Mouse (Mus musculus) liver, postnatal 0 days (tissue): Measurements from ENCODE around the gene Srrt. TPM values are rescaled to one million over a fixed set of nuclear protein-coding genes. Genes with fewer than 3 reads are reported as not detected.
A peak's percentile ranks its signal among the peaks of the same experiment; 100 is the strongest.

Source experiments
- ATAC-seq: fragments of 200-750 bp; cut with Nextera tagmentation; 2 replicates; pipeline ENCODE4 v1.8.0; 2017; ENCODE audit warnings: mild to moderate bottlenecking, moderate library complexity
- DNase-seq: peaks from one replicate; pipeline ENCODE4 v3.0.0-alpha.2; 2016
- H3K27ac ChIP-seq: fragments of 300-500 bp; sonication (generic); 2 replicates; pipeline ENCODE4 v1.5.1; 2014; ENCODE audit warnings: antibody characterized with exemption, moderate library complexity, mild to moderate bottlenecking, low read depth
- H3K27me3 ChIP-seq: fragments of 300-500 bp; sonication (generic); 2 replicates; pipeline ENCODE4 v1.6.1; 2014; ENCODE audit warnings: low read length, control low read depth, mixed read lengths; ENCODE audit not compliant: insufficient read depth
- H3K36me3 ChIP-seq: fragments of 300-500 bp; sonication (generic); replicated peaks from 2 replicates; pipeline ENCODE4 v1.6.1; 2014; ENCODE audit warnings: mild to moderate bottlenecking, control low read depth, low read length, moderate library complexity, mixed read lengths; ENCODE audit not compliant: insufficient read depth
- H3K4me1 ChIP-seq: fragments of 300-500 bp; sonication (generic); 2 replicates; pipeline ENCODE4 v1.6.1; 2014; ENCODE audit warnings: antibody characterized with exemption, mild to moderate bottlenecking, control low read depth; ENCODE audit not compliant: insufficient read depth
- H3K4me2 ChIP-seq: fragments of 300-500 bp; sonication (generic); 2 replicates; pipeline ENCODE4 v1.6.1; 2014; ENCODE audit warnings: low read depth, mild to moderate bottlenecking, low read length, moderate library complexity, mixed read lengths
- H3K4me3 ChIP-seq: fragments of 300-500 bp; sonication (generic); 2 replicates; pipeline ENCODE4 v1.5.1; 2014; ENCODE audit warnings: low read depth, low read length
- H3K9ac ChIP-seq: fragments of 300-500 bp; sonication (generic); replicated peaks from 2 replicates; pipeline ENCODE4 v1.6.1; 2014; ENCODE audit warnings: mild to moderate bottlenecking, moderate library complexity
- H3K9me3 ChIP-seq: fragments of 300-500 bp; sonication (generic); 2 replicates; pipeline ENCODE4 v1.6.1; 2016; ENCODE audit warnings: mild to moderate bottlenecking, control low read depth, low read length, mixed read lengths
- CTCF ChIP-seq: sonication (generic); IDR thresholded peaks from 2 replicates; pipeline ENCODE4 v1.5.1; 2016; ENCODE audit warnings: antibody characterized with exemption, low read depth
- EP300 ChIP-seq: IDR thresholded peaks from 2 replicates; pipeline ENCODE4 v1.6.1; 2016; ENCODE audit warnings: antibody characterized with exemption, low read depth, mild to moderate bottlenecking
- WGBS: fragments of 180-500 bp; shearing (Covaris S2); extraction: QIAGEN DNeasy Blood & Tissue Kit; methylation state at CpG from one replicate; pipeline ENCODE4 v1.1.7; 2014; ENCODE audit not compliant: insufficient replicate concordance; 5-methylcytosine and 5-hydroxymethylcytosine counted together
- polyA plus RNA-seq: library from polyadenylated mRNA; unstranded; fragments of >200 nt; fragmentation: Nextera tagmentation; extraction: Ambion mirVana; gene quantifications from 2 replicates; pipeline ENCODE4 v1.2.1, GENCODE M21; 2015

The Srrt gene
- 24.1 and 28.2 TPM in 2 replicates for polyA plus RNA-seq

DNA sequence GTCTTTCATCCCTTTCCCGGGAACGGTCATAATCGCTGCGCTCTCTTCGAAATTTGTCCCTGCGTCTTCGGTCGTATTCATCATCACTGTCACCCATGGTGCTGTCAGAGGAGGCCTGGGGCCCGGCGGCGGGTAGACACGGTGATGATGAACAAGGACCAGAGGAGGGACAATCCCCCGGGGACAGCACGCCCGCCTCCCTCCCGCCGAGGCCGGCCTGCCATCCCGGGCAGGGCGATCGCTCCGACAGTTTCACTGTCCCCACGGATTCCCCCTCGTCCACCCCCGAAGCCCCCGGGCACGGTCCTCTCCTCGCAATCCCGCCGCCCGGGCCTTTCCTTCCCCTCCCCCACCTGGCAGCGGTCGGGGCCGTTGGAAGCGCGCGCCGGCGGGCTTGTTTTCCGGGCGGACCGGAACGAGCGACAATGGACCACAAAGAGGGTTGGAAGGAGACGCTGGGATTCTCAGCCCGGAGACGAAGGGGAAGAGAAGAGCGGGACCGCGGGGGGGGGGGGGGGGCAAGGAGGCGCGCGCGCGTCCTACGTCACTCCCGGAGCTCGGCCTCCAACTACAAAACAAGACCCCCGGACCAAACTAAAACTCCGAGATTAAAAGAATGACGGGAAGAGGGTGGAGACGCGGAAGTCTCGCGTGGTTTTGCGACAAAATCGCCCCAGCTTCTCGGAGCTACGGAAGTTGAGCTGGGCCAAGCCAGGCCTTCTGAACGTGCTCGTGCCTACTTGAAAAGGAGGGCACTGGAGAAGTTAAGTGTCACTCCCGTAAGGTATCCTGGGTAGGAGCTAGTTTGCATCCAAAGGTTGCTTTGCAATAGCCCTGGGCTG is at the start of gene Srrt:
TSS of gene Srrt (minus strand) at position 604 of the 842 bp plus-strand sequence.
- Histone ChIP-seq H3K27ac (peak within 1 kb of the TSS; percentile 97), H3K4me1 (peaks cover 24% of the 10 kb centered on the region), H3K27me3 (no peaks in the 10 kb centered on the region), H3K9ac (peak within 1 kb of the TSS; percentile 95), H3K36me3 (peaks cover 48% of the 10 kb centered on the region), H3K4me2 (peak within 1 kb of the TSS; percentile 74), H3K9me3 (no peaks in the 10 kb centered on the region), H3K4me3 (peak within 1 kb of the TSS; percentile 85)
- under 1% methylated on average over 56 of the region's 72 CpGs for WGBS
- peak; percentile 92 for ATAC-seq
- no peak for TF ChIP-seq CTCF
- peak; percentile 85 for TF ChIP-seq EP300
- DNase-seq = peak; percentile 92

DNA sequence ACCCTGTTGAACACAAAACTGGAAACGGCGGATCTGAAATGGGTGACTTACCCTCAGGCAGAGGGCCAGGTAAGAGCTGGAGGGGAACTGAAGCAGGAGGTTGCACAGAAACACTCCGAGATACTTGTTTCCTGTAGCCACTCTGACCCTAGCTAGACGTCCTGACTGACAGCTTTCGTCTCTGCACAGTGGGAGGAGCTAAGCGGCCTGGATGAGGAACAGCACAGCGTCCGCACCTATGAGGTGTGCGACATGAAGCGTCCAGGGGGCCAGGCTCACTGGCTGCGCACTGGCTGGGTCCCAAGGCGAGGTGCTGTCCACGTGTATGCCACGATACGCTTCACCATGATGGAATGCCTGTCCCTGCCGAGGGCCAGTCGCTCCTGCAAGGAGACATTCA is 46.6 kb upstream of the Srrt start:
- H3K4me2 ChIP-seq = no peak overlapping the region
- no peak overlapping the region for H3K27ac ChIP-seq
- TF ChIP-seq CTCF = no peak
- TF ChIP-seq EP300 = no peak
- no peak overlapping the region for H3K9ac ChIP-seq
- DNase-seq (no peak), ATAC-seq (no peak)
- no peaks in the 10 kb centered on the region for H3K9me3 ChIP-seq
- peaks cover 7% of the 10 kb centered on the region for H3K36me3 ChIP-seq
- H3K4me3 ChIP-seq = no peak overlapping the region
- H3K27me3 ChIP-seq = peaks cover 22% of the 10 kb centered on the region
- H3K4me1 ChIP-seq = peaks cover 6% of the 10 kb centered on the region; the same call in 1 of the 2 replicates
- 73% methylated on average over 17 of the region's 17 CpGs for WGBS

DNA sequence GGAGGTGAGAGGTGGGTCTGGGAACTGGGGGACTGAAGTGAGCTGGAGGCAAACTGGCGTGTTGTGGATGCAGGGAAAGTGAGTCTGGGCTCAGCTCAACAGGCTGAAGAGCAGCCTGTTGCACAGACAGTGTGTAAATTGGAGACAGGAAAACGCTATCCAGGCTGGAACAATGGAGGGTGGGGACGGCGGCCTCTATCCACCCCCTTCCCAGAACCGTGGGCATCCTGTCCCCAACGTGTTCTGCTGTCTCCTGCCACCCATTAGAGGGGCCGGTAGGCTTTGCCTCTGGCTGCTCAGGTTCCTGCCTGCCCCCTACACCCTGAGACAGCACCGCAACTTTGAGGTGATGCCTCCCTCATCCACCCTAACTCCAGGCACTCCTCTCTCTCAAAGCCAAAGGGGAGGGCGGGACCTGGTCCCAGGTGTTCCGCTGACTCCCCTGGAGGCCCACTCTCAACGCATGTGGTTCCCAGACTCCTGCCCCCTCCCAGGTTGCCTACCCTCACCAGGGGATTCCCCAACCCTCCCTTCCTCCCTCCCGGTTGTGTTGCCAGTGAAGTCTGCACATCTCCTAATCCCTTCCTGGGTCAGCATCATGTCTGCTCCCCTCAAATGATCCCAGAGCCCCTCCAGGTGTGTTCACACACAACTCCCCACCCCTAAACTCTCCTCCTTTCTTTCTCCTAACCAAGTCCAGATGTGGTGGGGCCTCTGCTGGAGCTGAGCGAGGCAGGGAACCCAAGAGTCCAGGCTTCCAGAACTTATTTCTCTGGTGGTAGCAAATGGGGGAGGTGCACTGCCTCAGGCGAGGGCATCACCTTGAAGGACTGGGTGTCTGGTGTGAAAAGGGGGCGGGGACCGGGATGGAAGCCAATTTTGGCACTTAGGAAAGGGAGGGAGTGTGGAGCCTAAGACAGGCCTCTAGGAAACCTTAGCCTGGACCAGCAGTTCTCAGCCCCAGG is 44.8 kb upstream of the Srrt start:
- DNase-seq (no peak), ATAC-seq (no peak)
- Histone ChIP-seq H3K4me1 (peaks cover 6% of the 10 kb centered on the region; the same call in 1 of the 2 replicates), H3K36me3 (peaks cover 4% of the 10 kb centered on the region), H3K4me2 (peak overlapping the region; percentile 74), H3K9ac (peak overlapping the region; percentile 74; the same call in 1 of the 2 replicates), H3K27ac (peak overlapping the region; percentile 40; the same call in 1 of the 2 replicates), H3K9me3 (no peaks in the 10 kb centered on the region), H3K27me3 (peaks cover 37% of the 10 kb centered on the region), H3K4me3 (peak overlapping the region; percentile 59)
- TF ChIP-seq CTCF = no peak
- no peak for TF ChIP-seq EP300
- 37% methylated on average over 16 of the region's 16 CpGs for WGBS

DNA sequence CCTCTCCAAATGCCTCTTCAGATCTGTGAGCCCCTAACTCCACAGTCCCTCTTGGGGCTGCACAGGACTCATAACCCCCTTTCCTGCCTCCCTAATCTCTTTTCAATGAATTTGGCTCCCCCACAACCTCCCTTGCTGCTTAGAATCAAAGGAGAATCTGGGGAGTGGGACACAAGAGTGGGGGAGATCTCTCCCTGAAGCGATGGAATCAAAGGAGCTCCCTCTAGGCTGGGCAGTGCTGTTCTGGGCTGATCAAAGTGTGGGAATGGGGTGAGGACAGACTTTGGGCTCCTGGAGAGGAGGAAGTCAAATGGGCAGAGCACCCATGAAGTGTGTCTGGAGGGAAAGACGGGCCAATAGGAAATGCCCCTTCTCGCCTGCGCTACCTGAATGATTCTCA is 43.9 kb upstream of the Srrt start:
- TF ChIP-seq CTCF = no peak
- TF ChIP-seq EP300 = no peak
- H3K9me3 ChIP-seq = no peaks in the 10 kb centered on the region
- H3K4me3 ChIP-seq = peak overlapping the region; percentile 59
- DNase-seq = no peak
- H3K36me3 ChIP-seq = peaks cover 3% of the 10 kb centered on the region; the same call in 1 of the 2 replicates
- peak overlapping the region; percentile 74 for H3K4me2 ChIP-seq
- H3K27me3 ChIP-seq = peaks cover 37% of the 10 kb centered on the region
- peak overlapping the region; percentile 40; the same call in 1 of the 2 replicates for H3K27ac ChIP-seq
- no peak for ATAC-seq
- H3K9ac ChIP-seq = peak overlapping the region; percentile 74; the same call in 1 of the 2 replicates
- 47% methylated on average over 4 of the region's 4 CpGs for WGBS
- peaks cover 13% of the 10 kb centered on the region for H3K4me1 ChIP-seq

DNA sequence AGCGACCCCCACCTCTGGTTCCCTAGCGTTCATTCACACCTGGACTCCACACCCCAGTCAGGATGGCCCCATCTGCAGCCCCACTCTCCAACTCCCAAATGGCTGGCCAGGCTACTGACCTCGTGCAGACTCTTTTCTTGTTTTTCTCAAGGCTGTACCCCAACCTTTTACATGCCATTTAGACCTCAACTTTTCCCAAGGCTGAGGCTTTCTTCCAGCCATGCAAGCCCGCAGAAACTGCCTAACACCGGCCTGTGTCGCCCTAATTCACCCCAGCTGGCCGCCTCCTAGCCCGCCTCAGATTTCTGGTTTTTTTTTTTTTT is 43.5 kb upstream of the Srrt start:
- Histone ChIP-seq H3K9ac (peak overlapping the region; percentile 74), H3K4me3 (peak overlapping the region; percentile 59), H3K4me2 (peak overlapping the region; percentile 74), H3K27me3 (peaks cover 37% of the 10 kb centered on the region), H3K9me3 (no peaks in the 10 kb centered on the region), H3K36me3 (peaks cover 3% of the 10 kb centered on the region; the same call in 1 of the 2 replicates), H3K27ac (0 out of 2 replicates have a peak overlapping the region, but pooled peaks have one; percentile 40), H3K4me1 (peaks cover 13% of the 10 kb centered on the region)
- 19% methylated on average over 8 of the region's 8 CpGs for WGBS
- ATAC-seq = no peak
- TF ChIP-seq EP300 (no peak), CTCF (no peak)
- no peak for DNase-seq
